In genomic region chr17:36031583-36032331, GRCm38 (mm10) we compare ENCODE assay signal across 9 mouse cellular contexts. TPM values are rescaled to one million over a fixed set of nuclear protein-coding genes. Genes with fewer than 3 reads are reported as not detected.
A peak's percentile ranks its signal among the peaks of the same experiment; 100 is the strongest.
DNase-seq lines count a peak whose midpoint lies in the region; ATAC-seq and TF ChIP-seq lines count a peak whose summit lies in the region.
"Not testable (repeated sequence)": the region's sequence is repeated elsewhere in the genome, so short reads cannot be mapped to it uniquely, and the experiment has no call there.
"Had no signal": no experiment of that assay in that cellular context is flagged by ENCODE, and none has a peak within 500 bp of the region (broad histone marks: within the 10 kb centered on the region; RNA-seq: fewer than 3 reads in every experiment).

No protein-coding gene starts in this region.

- WGBS in forebrain, embryonic 10.5 days = under 1% methylated on average over 40 of the region's 40 CpGs
- 3% methylated on average over 40 of the region's 40 CpGs for WGBS in liver, embryonic 14.5 days (ENCODE audit: insufficient replicate concordance)
- 1% methylated on average over 39 of the region's 40 CpGs for WGBS in midbrain, postnatal 0 days

- not testable (repeated sequence) for H3K9me3 ChIP-seq in forebrain, embryonic 10.5 days; liver, embryonic 14.5 days (ENCODE audit: control insufficient read depth, low read length); midbrain, postnatal 0 days (ENCODE audit: low read length)

- intact Hi-C loops in heart, postnatal 14 days (cut with DNase I) = not testable (repeated sequence)

- peak; percentile 67 for DNase-seq in CD4-positive, CD25-positive, alpha-beta regulatory T cell, adult 2 months (ENCODE audit: low read depth, low spot score)
- peak; percentile 37 for DNase-seq in forebrain, embryonic 10.5 days (ENCODE audit: extremely low spot score, low spot score)
- DNase-seq in heart, postnatal 14 days = peak; percentile 43 to 45
- peak; percentile 63 for DNase-seq in kidney, postnatal 10 days
- not testable (repeated sequence) for DNase-seq in liver, embryonic 14.5 days (ENCODE audit: low read depth in 3 of 3, low spot score in 3 of 3); midbrain, postnatal 0 days (ENCODE audit: low spot score)
- DNase-seq in spleen, postnatal 36 days (ENCODE audit: low spot score in 2 of 2) = peak; percentile 61 to 73

- H3K36me3 ChIP-seq in forebrain, embryonic 10.5 days (replicated peaks); liver, embryonic 14.5 days (replicated peaks; ENCODE audit: control insufficient read depth, insufficient read depth, low read depth); midbrain, postnatal 0 days (ENCODE audit: insufficient read depth, low read length): not testable (repeated sequence)

- H3K4me1 ChIP-seq in forebrain, embryonic 10.5 days = peaks cover 16% of the 10 kb centered on the region
- H3K4me1 ChIP-seq in liver, embryonic 14.5 days (replicated peaks; ENCODE audit: control insufficient read depth in 2 of 2, insufficient read depth in 2 of 2, low read length in 1 of 2) = peaks cover 0 to 16% of the 10 kb centered on the region in 2 experiments; a peak in 3 of 4 replicates
- H3K4me1 ChIP-seq in midbrain, postnatal 0 days (ENCODE audit: insufficient read depth, low read length) = not testable (repeated sequence)

- peak; percentile 66; the same call in 1 of the 2 replicates for ATAC-seq in cerebellum, adult (ENCODE audit: insufficient number of reproducible peaks, low FRiP score, low TSS enrichment)
- peak; percentile 55; the same call in 1 of the 2 replicates for ATAC-seq in liver, embryonic 14.5 days (ENCODE audit: insufficient read depth)
- peak; percentile 81 for ATAC-seq in midbrain, postnatal 0 days (ENCODE audit: low FRiP score)

- H3K9ac ChIP-seq in liver, embryonic 14.5 days (replicated peaks) = peak overlapping the region; percentile 79
- H3K9ac ChIP-seq in midbrain, postnatal 0 days (replicated peaks; ENCODE audit: low read length, poor library complexity, severe bottlenecking) = 0 out of 2 replicates have a peak overlapping the region, but pooled peaks have one; percentile 19

- TF ChIP-seq CTCF in liver, embryonic 14.5 days (IDR thresholded peaks at IDR 0.05; ENCODE audit: low read depth) = peak; percentile 74
- TF ChIP-seq CTCF in midbrain, postnatal 0 days (IDR thresholded peaks at IDR 0.05) = peak; percentile 65

- peak overlapping the region; percentile 51; the same call in 1 of the 2 replicates for H3K27ac ChIP-seq in forebrain, embryonic 10.5 days
- peak overlapping the region; percentile 35; the same call in 1 of the 2 replicates for H3K27ac ChIP-seq in liver, embryonic 14.5 days
- H3K27ac ChIP-seq in midbrain, postnatal 0 days (ENCODE audit: low read depth, low read length) = not testable (repeated sequence)

- peaks cover 25% of the 10 kb centered on the region for H3K27me3 ChIP-seq in forebrain, embryonic 10.5 days (ENCODE audit: poor library complexity, severe bottlenecking)
- H3K27me3 ChIP-seq in liver, embryonic 14.5 days (ENCODE audit: control insufficient read depth, insufficient read depth, low read length); midbrain, postnatal 0 days (ENCODE audit: insufficient read depth, low read length): not testable (repeated sequence)

- H3K4me3 ChIP-seq in forebrain, embryonic 10.5 days = peak overlapping the region; percentile 58
- peak overlapping the region; percentile 70 to 74 for H3K4me3 ChIP-seq in liver, embryonic 14.5 days (ENCODE audit: insufficient read depth in 1 of 2, low read depth in 2 of 2, low read length in 2 of 2)
- H3K4me3 ChIP-seq in midbrain, postnatal 0 days (ENCODE audit: low read depth, low read length) = peak overlapping the region; percentile 39

- not testable (repeated sequence) for TF ChIP-seq EP300 in liver, embryonic 14.5 days (IDR thresholded peaks at IDR 0.05; ENCODE audit: low read depth)

- peak overlapping the region; percentile 83 for H3K4me2 ChIP-seq in liver, embryonic 14.5 days (ENCODE audit: low read depth)
- peak overlapping the region; percentile 69 for H3K4me2 ChIP-seq in midbrain, postnatal 0 days (ENCODE audit: low read depth, low read length, poor library complexity, severe bottlenecking)

RNA-seq across cellular contexts. Expression of gene H2-T23, which starts 0.9 kb away (rescaled TPM):
- 2.1 and 3.3 TPM in 2 replicates for polyA plus RNA-seq in forebrain, embryonic 10.5 days (2016; fragmentation: Nextera tagmentation; extraction: Ambion mirVana)
- total RNA-seq in heart, postnatal 14 days (2021) = 10 to 100 TPM; 23.2 to 24.0 TPM
- 24.3 and 29.1 TPM in 2 replicates for polyA plus RNA-seq in liver, embryonic 14.5 days (2012; rRNA removed)
- polyA plus RNA-seq in liver, embryonic 14.5 days (2014; fragmentation: Nextera tagmentation; extraction: Ambion mirVana) = 25.5 and 28.8 TPM in 2 replicates
- total RNA-seq in midbrain, postnatal 0 days (2014; rRNA removed) = 6.1 and 9.2 TPM in 2 replicates
- 6.4 and 7.3 TPM in 2 replicates for polyA plus RNA-seq in midbrain, postnatal 0 days (2015; fragmentation: Nextera tagmentation; extraction: Ambion mirVana)

RNA-seq across cellular contexts. Expression of gene H2-T22, which starts 10.8 kb away (rescaled TPM):
- 6.8 and 8.1 TPM in 2 replicates for polyA plus RNA-seq in forebrain, embryonic 10.5 days (2016; fragmentation: Nextera tagmentation; extraction: Ambion mirVana)
- 10 to 100 TPM in 1 of 2 experiments, 1 to 10 TPM in 1; 10.0 to 12.4 TPM for total RNA-seq in heart, postnatal 14 days (2021)
- polyA plus RNA-seq in liver, embryonic 14.5 days (2012; rRNA removed) = 6.8 and 7.9 TPM in 2 replicates
- polyA plus RNA-seq in liver, embryonic 14.5 days (2014; fragmentation: Nextera tagmentation; extraction: Ambion mirVana) = 9.8 and 10.6 TPM in 2 replicates
- 11.5 and 11.8 TPM in 2 replicates for total RNA-seq in midbrain, postnatal 0 days (2014; rRNA removed)
- 7.1 and 8.3 TPM in 2 replicates for polyA plus RNA-seq in midbrain, postnatal 0 days (2015; fragmentation: Nextera tagmentation; extraction: Ambion mirVana)

RNA-seq across cellular contexts. Expression of gene Gm6034, which starts 11.0 kb away (rescaled TPM):
- not detected in 2 replicates for polyA plus RNA-seq in forebrain, embryonic 10.5 days (2016; fragmentation: Nextera tagmentation; extraction: Ambion mirVana)
- total RNA-seq in heart, postnatal 14 days (2021) = not detected
- polyA plus RNA-seq in liver, embryonic 14.5 days (2012; rRNA removed) = not detected in 2 replicates
- polyA plus RNA-seq in liver, embryonic 14.5 days (2014; fragmentation: Nextera tagmentation; extraction: Ambion mirVana) = not detected in 2 replicates
- total RNA-seq in midbrain, postnatal 0 days (2014; rRNA removed) = 0.16 TPM in 1 of 2 replicates, not detected in the other
- polyA plus RNA-seq in midbrain, postnatal 0 days (2015; fragmentation: Nextera tagmentation; extraction: Ambion mirVana) = not detected in 2 replicates
- total RNA-seq: gastrocnemius, postnatal 4 days had no signal

RNA-seq across cellular contexts. Expression of gene H2-T24, which starts 11.4 kb away (rescaled TPM):
- 3.1 and 3.5 TPM in 2 replicates for polyA plus RNA-seq in forebrain, embryonic 10.5 days (2016; fragmentation: Nextera tagmentation; extraction: Ambion mirVana)
- 1 to 10 TPM; 4.7 to 6.0 TPM for total RNA-seq in heart, postnatal 14 days (2021)
- 3.2 and 4.3 TPM in 2 replicates for polyA plus RNA-seq in liver, embryonic 14.5 days (2012; rRNA removed)
- 3.7 and 4.0 TPM in 2 replicates for polyA plus RNA-seq in liver, embryonic 14.5 days (2014; fragmentation: Nextera tagmentation; extraction: Ambion mirVana)
- total RNA-seq in midbrain, postnatal 0 days (2014; rRNA removed) = 0.16 and 1.7 TPM in 2 replicates
- 5.3 and 7.2 TPM in 2 replicates for polyA plus RNA-seq in midbrain, postnatal 0 days (2015; fragmentation: Nextera tagmentation; extraction: Ambion mirVana)

RNA-seq across cellular contexts. Expression of gene Gm11127, which starts 26.4 kb away (rescaled TPM):
- polyA plus RNA-seq in forebrain, embryonic 10.5 days (2016; fragmentation: Nextera tagmentation; extraction: Ambion mirVana) = not detected in 2 replicates
- total RNA-seq in heart, postnatal 14 days (2021) = 1 to 10 TPM; 1.5 to 2.3 TPM
- 0.03 TPM in 1 of 2 replicates, not detected in the other for polyA plus RNA-seq in liver, embryonic 14.5 days (2012; rRNA removed)
- polyA plus RNA-seq in liver, embryonic 14.5 days (2014; fragmentation: Nextera tagmentation; extraction: Ambion mirVana) = not detected in 2 replicates
- 0.19 TPM in 1 of 2 replicates, not detected in the other for total RNA-seq in midbrain, postnatal 0 days (2014; rRNA removed)
- polyA plus RNA-seq in midbrain, postnatal 0 days (2015; fragmentation: Nextera tagmentation; extraction: Ambion mirVana) = 0.12 TPM in 1 of 2 replicates, not detected in the other
